Mouse (Mus musculus): ENCODE results near the gene Mapk13.

- TF ChIP-seq POLR2A (IDR thresholded peaks at IDR 0.05; ENCODE audit: low read depth, low read length) (no peak), CTCF (IDR thresholded peaks at IDR 0.05; ENCODE audit: extremely low read depth, insufficient read depth, insufficient read length, insufficient replicate concordance) (no peak)
These were observed 60.0 kb downstream of the Mapk13 start for GRCm38 (mm10) chr17:28829120-28829519.
